Mouse (Mus musculus): ENCODE data around the gene Setd1b.

DNA sequence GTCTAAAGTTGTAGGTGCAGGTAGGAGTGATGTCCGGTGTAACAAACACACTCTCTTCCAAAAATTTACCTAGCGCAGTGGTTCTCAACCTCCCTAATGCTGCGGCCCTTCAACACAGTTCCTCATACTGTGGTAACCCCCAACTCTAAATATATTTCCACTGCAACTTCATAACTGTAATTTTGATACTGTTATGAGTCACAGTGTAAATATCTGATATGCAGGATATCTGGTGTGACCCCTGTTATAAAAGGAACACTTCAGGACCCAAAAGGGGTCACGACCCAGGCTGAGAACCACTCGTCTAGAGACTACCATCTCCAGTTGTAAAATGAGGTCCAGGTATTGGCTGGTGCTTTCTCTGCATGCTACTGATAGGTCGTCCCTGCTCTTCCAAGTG, 16.9 kb upstream of the Setd1b start:
- TF ChIP-seq CTCF (IDR thresholded peaks at IDR 0.05 in 2 of 3, conservative IDR thresholded peaks at IDR 0.05 in 1 of 3; ENCODE audit: control insufficient read depth in 1 of 3, insufficient read depth in 1 of 3, low read depth in 2 of 3, low read length in 3 of 3, poor library complexity in 1 of 3, severe bottlenecking in 1 of 3), result no peak
- TF ChIP-seq TAL1 (IDR thresholded peaks at IDR 0.05; ENCODE audit: low read length), result no peak
- no peak for TF ChIP-seq GABPA (IDR thresholded peaks at IDR 0.05; ENCODE audit: low read depth, low read length)
- TF ChIP-seq EP300 (IDR thresholded peaks at IDR 0.05; ENCODE audit: low read depth in 1 of 2, low read length in 2 of 2), result no peak
- TF ChIP-seq ETS1 (IDR thresholded peaks at IDR 0.05; ENCODE audit: low read depth, low read length), result no peak
- TF ChIP-seq SMC3 (IDR thresholded peaks at IDR 0.05; ENCODE audit: low read depth, low read length), result no peak
- TF ChIP-seq ZKSCAN1 (IDR thresholded peaks at IDR 0.05; ENCODE audit: low read depth, low read length), result no peak
- no peak for TF ChIP-seq POLR2A (IDR thresholded peaks at IDR 0.05; ENCODE audit: control insufficient read depth in 1 of 2, insufficient read depth in 1 of 2, low read depth in 1 of 2, low read length in 2 of 2, poor library complexity in 1 of 2)
- no peak for TF ChIP-seq BHLHE40 (IDR thresholded peaks at IDR 0.05; ENCODE audit: borderline replicate concordance, low read depth, low read length)

Measured in MEL (cell line).